Mouse (Mus musculus) CH12.LX (cell line): ENCODE measurements around the gene Ankrd39. TPM values are rescaled to one million over a fixed set of nuclear protein-coding genes. Genes with fewer than 3 reads are reported as not detected.

Source experiments
- DNase-seq: peaks from one replicate; pipeline ENCODE4 v3.0.0-alpha.2; 2013; ENCODE audit errors: extremely low read depth
- H3K27ac ChIP-seq: 2 replicates; pipeline ENCODE4 v1.5.1; 2012; ENCODE audit warnings: low read depth, mild to moderate bottlenecking, control low read depth, moderate library complexity; ENCODE audit not compliant: insufficient read depth
- H3K27me3 ChIP-seq: replicated peaks from 2 replicates; pipeline ENCODE3; 2012; ENCODE audit warnings: inconsistent platforms
- H3K36me3 ChIP-seq, 2 experiments: replicated peaks in 1 of 2; 2 replicates each; pipeline versions ENCODE3 to v1.6.1; 2012; ENCODE audit warnings: inconsistent platforms in 1 of 2, low read length in 1 of 2, mild to moderate bottlenecking in 1 of 2, mixed read lengths in 1 of 2, moderate library complexity in 1 of 2; ENCODE audit not compliant: control insufficient read depth in 1 of 2, insufficient read depth in 1 of 2
- H3K4me1 ChIP-seq, 2 experiments: 2 replicates each; pipeline ENCODE4 v1.6.1; 2012; ENCODE audit warnings: inconsistent platforms in 1 of 2, moderate library complexity in 1 of 2; ENCODE audit not compliant: insufficient read depth in 2 of 2, control insufficient read depth in 1 of 2
- H3K4me2 ChIP-seq: 2 replicates; pipeline ENCODE4 v1.6.1; 2012; ENCODE audit warnings: low read depth, mild to moderate bottlenecking, control low read depth; ENCODE audit not compliant: poor library complexity, insufficient read depth, severe bottlenecking
- H3K4me3 ChIP-seq, 3 experiments: fragments of 150-350 bp in 1 of 3; sonication (generic) in 1 of 3; replicated peaks in 1 of 3; 2 replicates each; pipeline versions ENCODE3 to v1.5.1; 2011 to 2012; ENCODE audit warnings: low read depth in 2 of 3, low read length in 2 of 3, mild to moderate bottlenecking in 2 of 3, moderate library complexity in 2 of 3, control low read depth in 1 of 3, improper control_type of control experiment in 1 of 3, inconsistent platforms in 1 of 3, mixed read lengths in 1 of 3; ENCODE audit not compliant: poor library complexity in 1 of 3
- H3K79me2 ChIP-seq: replicated peaks from 2 replicates; pipeline ENCODE4 v1.6.1; 2012; ENCODE audit warnings: mild to moderate bottlenecking, moderate library complexity; ENCODE audit not compliant: control insufficient read depth, poor library complexity, insufficient read depth, severe bottlenecking; ENCODE audit errors: extremely low read depth
- H3K9ac ChIP-seq: 2 replicates; pipeline ENCODE4 v1.6.1; 2012; ENCODE audit warnings: low read depth, mild to moderate bottlenecking, control low read depth, moderate library complexity; ENCODE audit not compliant: insufficient read depth
- H3K9me3 ChIP-seq: replicated peaks from 2 replicates; pipeline ENCODE3; 2012; ENCODE audit warnings: low read length, inconsistent platforms, mixed read lengths
- CHD1 ChIP-seq: IDR thresholded peaks from 2 replicates; pipeline ENCODE4 v1.6.1; 2012; ENCODE audit warnings: low read depth, low read length, improper control_type of control experiment, inconsistent platforms
- CHD2 ChIP-seq: IDR thresholded peaks from 2 replicates; pipeline ENCODE4 v1.6.1; 2011; ENCODE audit warnings: low read length, improper control_type of control experiment
- CTCF ChIP-seq, 2 experiments: IDR thresholded peaks in 1 of 2; conservative IDR thresholded peaks in 1 of 2; 2 replicates each; pipeline ENCODE4 v1.5.1; 2011 to 2012; ENCODE audit warnings: low read depth in 2 of 2, low read length in 2 of 2, improper control_type of control experiment in 1 of 2, inconsistent platforms in 1 of 2, mild to moderate bottlenecking in 1 of 2, moderate library complexity in 1 of 2
- ELF1 ChIP-seq: IDR thresholded peaks from 2 replicates; pipeline ENCODE4 v1.6.1; 2014; ENCODE audit warnings: low read depth, mild to moderate bottlenecking, inconsistent platforms, low read length, improper control_type of control experiment
- EP300 ChIP-seq: IDR thresholded peaks from 2 replicates; pipeline ENCODE4 v1.6.1; 2011; ENCODE audit warnings: low read length, improper control_type of control experiment
- ETS1 ChIP-seq: conservative IDR thresholded peaks from 2 replicates; pipeline ENCODE4 v1.6.1; 2012; ENCODE audit warnings: low read depth, mild to moderate bottlenecking, inconsistent platforms, low read length, improper control_type of control experiment, moderate library complexity
- HCFC1 ChIP-seq: IDR thresholded peaks from 2 replicates; pipeline ENCODE4 v1.6.1; 2012; ENCODE audit warnings: low read depth, mild to moderate bottlenecking, inconsistent platforms, low read length, improper control_type of control experiment
- JUND ChIP-seq: conservative IDR thresholded peaks from 2 replicates; pipeline ENCODE4 v1.6.1; 2011; ENCODE audit warnings: low read depth, low read length, improper control_type of control experiment
- KAT2A ChIP-seq: IDR thresholded peaks from 2 replicates; pipeline ENCODE4 v1.6.1; 2012; ENCODE audit warnings: low read length, improper control_type of control experiment, inconsistent platforms; ENCODE audit not compliant: insufficient replicate concordance
- MAFK ChIP-seq: IDR thresholded peaks from 2 replicates; pipeline ENCODE4 v1.6.1; 2011; ENCODE audit warnings: low read length, improper control_type of control experiment; ENCODE audit not compliant: insufficient replicate concordance
- MAX ChIP-seq: IDR thresholded peaks from 2 replicates; pipeline ENCODE4 v1.6.1; 2011; ENCODE audit warnings: low read length, improper control_type of control experiment
- MAZ ChIP-seq: IDR thresholded peaks from 2 replicates; pipeline ENCODE4 v1.6.1; 2012; ENCODE audit warnings: low read depth, mild to moderate bottlenecking, inconsistent platforms, low read length, improper control_type of control experiment, moderate library complexity
- MEF2A ChIP-seq: IDR thresholded peaks from 2 replicates; pipeline ENCODE4 v1.6.1; 2014; ENCODE audit warnings: low read depth, mild to moderate bottlenecking, inconsistent platforms, low read length, improper control_type of control experiment, borderline replicate concordance
- MYC ChIP-seq: IDR thresholded peaks from 2 replicates; pipeline ENCODE4 v1.6.1; 2011; ENCODE audit warnings: low read depth, mild to moderate bottlenecking, improper control_type of control experiment, low read length
- NELFE ChIP-seq: IDR thresholded peaks from 2 replicates; pipeline ENCODE4 v1.6.1; 2011; ENCODE audit warnings: low read depth, low read length, improper control_type of control experiment
- POLR2AphosphoS2 ChIP-seq: IDR thresholded peaks from 2 replicates; pipeline ENCODE4 v1.6.1; 2011; ENCODE audit warnings: low read depth, low read length, improper control_type of control experiment
- RAD21 ChIP-seq: IDR thresholded peaks from 2 replicates; pipeline ENCODE4 v1.6.1; 2011; ENCODE audit warnings: low read depth, mild to moderate bottlenecking, low read length, improper control_type of control experiment, moderate library complexity
- RCOR1 ChIP-seq: conservative IDR thresholded peaks from 2 replicates; pipeline ENCODE4 v1.6.1; 2012; ENCODE audit warnings: low read depth, mild to moderate bottlenecking, inconsistent platforms, low read length, improper control_type of control experiment
- TCF12 ChIP-seq: IDR thresholded peaks from 2 replicates; pipeline ENCODE4 v1.6.1; 2014; ENCODE audit warnings: low read depth, mild to moderate bottlenecking, inconsistent platforms, low read length, improper control_type of control experiment
- USF1 ChIP-seq: IDR thresholded peaks from 2 replicates; pipeline ENCODE4 v1.6.1; 2014; ENCODE audit warnings: low read depth, mild to moderate bottlenecking, inconsistent platforms, low read length, improper control_type of control experiment
- ZMIZ1 ChIP-seq: IDR thresholded peaks from 2 replicates; pipeline ENCODE4 v1.6.1; 2012; ENCODE audit warnings: low read depth, mild to moderate bottlenecking, inconsistent platforms, low read length, improper control_type of control experiment
- dilution Hi-C: fragments of 300-500 bp; cut with MboI; formaldehyde crosslinking; loops from 2 replicates; pipeline ENCODE4 v1.14.3; 2020; ENCODE audit warnings: low sequenced_read_pairs; ENCODE audit not compliant: extremely low pct_unique_long_range_greater_than_20kb, extremely low pct_ligation_motif_present
- in situ Hi-C: fragments of 300-500 bp; cut with MboI; formaldehyde crosslinking; loops from 3 replicates; pipeline ENCODE4 v1.14.3; 2019; ENCODE audit warnings: low sequenced_read_pairs, low pct_ligation_motif_present, low pct_unique_long_range_greater_than_20kb, mixed read lengths
- polyA plus RNA-seq: library from polyadenylated mRNA; unstranded; fragments of >175 nt; gene quantifications from 2 replicates; pipeline ENCODE4 v1.2.1, GENCODE M21; 2012; ENCODE audit warnings: low read depth; ENCODE audit not compliant: insufficient read length
- total RNA-seq, 2 experiments: library from RNA; depleted of rRNA; stranded (reverse); fragments of 300-350 nt in 1 of 2; fragments of >200 nt in 1 of 2; gene quantifications; 2 replicates each; pipeline ENCODE4 v1.2.3; 2012 to 2014

Gene Ankrd39
- total and polyA plus RNA-seq, 3 experiments = 4.3 to 14.8 (median 11.6) TPM

DNA sequence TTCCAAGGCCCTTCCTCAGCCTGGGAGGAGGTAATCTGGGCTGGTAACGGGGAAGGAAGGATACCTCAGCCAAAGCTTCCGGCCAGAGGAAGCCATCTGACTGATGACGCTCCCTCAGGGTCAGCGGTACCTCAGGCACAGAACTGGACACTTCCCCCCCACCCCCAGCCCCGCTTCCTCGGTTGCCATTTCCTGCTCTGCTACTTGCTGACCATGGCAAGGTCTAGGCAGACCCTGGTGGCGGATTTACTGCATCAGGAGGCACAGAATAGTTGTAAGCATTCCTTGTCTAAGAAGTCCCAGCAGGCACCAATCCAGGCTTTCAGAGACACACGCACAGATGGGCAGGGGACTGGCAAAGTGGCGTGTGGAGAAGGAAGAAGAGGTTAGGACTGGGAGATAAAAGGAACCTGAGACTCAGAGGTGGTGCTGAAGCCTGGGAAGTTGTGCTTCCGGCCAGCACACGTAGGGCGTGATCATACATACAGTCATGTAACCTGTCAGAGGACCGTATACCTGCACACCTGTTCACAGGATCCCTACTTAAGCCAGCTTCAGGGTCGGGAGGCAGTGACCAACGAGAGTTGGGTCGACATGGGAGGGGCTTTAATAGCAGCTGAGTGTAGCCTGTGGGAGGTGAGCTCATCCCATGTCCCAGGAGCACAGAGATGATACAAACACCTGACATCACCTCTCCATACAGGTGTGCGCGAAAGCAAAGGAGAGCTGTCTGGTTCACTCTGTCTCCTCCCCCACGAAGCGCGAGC is 7.6 kb upstream of the Ankrd39 start:
- H3K79me2 ChIP-seq = no peaks in the 10 kb centered on the region
- no peak overlapping the region for H3K4me3 ChIP-seq
- no peak overlapping the region for H3K27ac ChIP-seq
- dilution Hi-C loops = no loop called here
- TF ChIP-seq ELF1 (no peak), KAT2A (no peak), RCOR1 (no peak), JUND (no peak), CTCF (conservative IDR thresholded peaks at IDR 0.05 in 1 of 2, IDR thresholded peaks at IDR 0.05 in 1 of 2; ENCODE audit: low read depth in 2 of 2, low read length in 2 of 2) (no peak), MAFK (no peak), CHD1 (no peak), MEF2A (no peak), TCF12 (no peak), CHD2 (no peak), ETS1 (no peak), HCFC1 (no peak), MYC (no peak), USF1 (no peak), ZMIZ1 (no peak), RAD21 (no peak), MAX (no peak), EP300 (no peak), NELFE (no peak), POLR2AphosphoS2 (no peak)
- TF ChIP-seq, all 38 proteins: peak for 0
- in situ Hi-C loops = loop anchor here (5.0 kb wide), 1 partner anchor 77 kb away; no protein-coding TSS in a partner anchor
- Histone ChIP-seq H3K4me1 (peaks cover 14 to 40% of the 10 kb centered on the region in 2 experiments), H3K9ac (no peak overlapping the region), H3K4me2 (no peak overlapping the region), H3K9me3 (no peaks in the 10 kb centered on the region), H3K27me3 (peaks cover 30% of the 10 kb centered on the region), H3K36me3 (peaks cover 19 to 33% of the 10 kb centered on the region in 2 experiments)
- DNase-seq = no peak

DNA sequence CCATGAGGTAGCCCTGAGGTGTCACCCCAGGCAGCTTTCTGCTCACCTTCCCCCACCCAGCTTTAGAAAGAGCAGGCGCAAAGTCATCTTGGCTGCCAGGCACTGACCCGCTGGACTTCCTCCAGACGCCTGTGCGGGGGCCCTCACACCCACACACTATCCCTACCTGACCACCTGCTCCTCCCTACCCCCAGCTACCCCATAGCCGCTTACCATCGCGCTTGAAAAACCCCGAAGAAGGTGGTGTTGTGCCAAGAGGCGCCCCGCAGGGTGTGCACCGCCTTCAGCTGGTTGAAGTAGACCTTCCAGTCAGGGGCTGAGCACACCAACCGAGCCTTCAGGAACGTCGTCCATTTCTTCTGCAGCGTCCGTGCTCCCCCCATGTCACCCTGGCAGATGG is 5.3 kb upstream of the Ankrd39 start:
- peaks cover 26 to 43% of the 10 kb centered on the region in 2 experiments for H3K36me3 ChIP-seq
- no peak overlapping the region for H3K4me2 ChIP-seq
- no peak for TF ChIP-seq CTCF (conservative IDR thresholded peaks at IDR 0.05 in 1 of 2, IDR thresholded peaks at IDR 0.05 in 1 of 2; ENCODE audit: low read depth in 2 of 2, low read length in 2 of 2)
- no peak for TF ChIP-seq ETS1
- no peak for TF ChIP-seq KAT2A
- TF ChIP-seq CHD2 = no peak
- no peak for TF ChIP-seq NELFE
- no peak for TF ChIP-seq MAZ
- TF ChIP-seq POLR2AphosphoS2 = no peak
- H3K79me2 ChIP-seq = no peaks in the 10 kb centered on the region
- H3K9me3 ChIP-seq = no peaks in the 10 kb centered on the region
- H3K27ac ChIP-seq = no peak overlapping the region
- peaks cover 8% of the 10 kb centered on the region for H3K27me3 ChIP-seq
- peaks cover 8 to 23% of the 10 kb centered on the region in 2 experiments for H3K4me1 ChIP-seq
- H3K4me3 ChIP-seq = no peak overlapping the region
- in situ Hi-C loops (no loop called here), dilution Hi-C loops (no loop called here)
- H3K9ac ChIP-seq = no peak overlapping the region
- DNase-seq = no peak
